Mouse (Mus musculus) kidney, adult 18-20 months (tissue): ENCODE results near the gene Fads1.

Experiments used
- DNase-seq: peaks from one replicate; pipeline ENCODE4 v3.0.0; 2021

Fads1 gene

GRCm38 (mm10) chr19:10181225-10181624 is 1.5 kb upstream of the Fads1 start:
- DNase-seq: no peak

GRCm38 (mm10) chr19:10182142-10182541 is 546 bp upstream of the Fads1 start:
- no peak for DNase-seq

GRCm38 (mm10) chr19:10183299-10183983 is 753 bp downstream of the Fads1 start:
- DNase-seq: peak; percentile 75

- no peak for DNase-seq
Measured at GRCm38 (mm10) chr19:10184096-10184495, 1.4 kb downstream of the Fads1 start.

- DNase-seq: no peak
Measured at GRCm38 (mm10) chr19:10185876-10186275, 3.2 kb downstream of the Fads1 start.

GRCm38 (mm10) chr19:10186569-10186968 is 3.9 kb downstream of the Fads1 start:
- DNase-seq: no peak

- DNase-seq: peak; percentile 91
Measured at GRCm38 (mm10) chr19:10188281-10188811, 5.7 kb downstream of the Fads1 start.

- no peak for DNase-seq
Measured at GRCm38 (mm10) chr19:10189022-10189421, 6.3 kb downstream of the Fads1 start.

GRCm38 (mm10) chr19:10189940-10190339 is 7.3 kb downstream of the Fads1 start:
- DNase-seq: no peak

GRCm38 (mm10) chr19:10190796-10191195 is 8.1 kb downstream of the Fads1 start:
- DNase-seq: peak; percentile 82

- DNase-seq: no peak
Measured at GRCm38 (mm10) chr19:10191326-10191725, 8.6 kb downstream of the Fads1 start.

GRCm38 (mm10) chr19:10194337-10194736 is 11.6 kb downstream of the Fads1 start:
- no peak for DNase-seq

GRCm38 (mm10) chr19:10195252-10195651 is 12.6 kb downstream of the Fads1 start:
- peak; percentile 67 for DNase-seq

- no peak for DNase-seq
Measured at GRCm38 (mm10) chr19:10197130-10197529, 14.4 kb downstream of the Fads1 start.

GRCm38 (mm10) chr19:10198286-10198685 is 15.6 kb downstream of the Fads1 start:
- no peak for DNase-seq

GRCm38 (mm10) chr19:10198723-10199122 is 16.0 kb downstream of the Fads1 start:
- DNase-seq: peak; percentile 81

GRCm38 (mm10) chr19:10203146-10203847 is 20.6 kb downstream of the Fads1 start:
- DNase-seq: no peak

- peak; percentile 96 for DNase-seq
Measured at GRCm38 (mm10) chr19:10203848-10204615, 21.3 kb downstream of the Fads1 start, which contains the start of the genes Tmem258 and Fen1. Gene Tmem258, plus strand, starts transcription at chr19:10204014. Gene Fen1, minus strand, starts transcription at chr19:10204169.

- DNase-seq: no peak
Measured at GRCm38 (mm10) chr19:10204616-10205001, 21.9 kb downstream of the Fads1 start.

GRCm38 (mm10) chr19:10205051-10205450 is 22.4 kb downstream of the Fads1 start:
- no peak for DNase-seq

GRCm38 (mm10) chr19:10208851-10209250 is 26.2 kb downstream of the Fads1 start:
- no peak for DNase-seq

- no peak for DNase-seq
Measured at GRCm38 (mm10) chr19:10210885-10211284, 28.2 kb downstream of the Fads1 start.

- no peak for DNase-seq
Measured at GRCm38 (mm10) chr19:10213796-10214471, 31.2 kb downstream of the Fads1 start.
